Mouse (Mus musculus): Measurements from ENCODE around the gene Psmb2. TPM values are rescaled to one million over a fixed set of nuclear protein-coding genes. Genes with fewer than 3 reads are reported as not detected.

The Psmb2 gene
- 503 and 528 TPM in 2 replicates for polyA plus RNA-seq (2014; fragmentation: Nextera tagmentation; extraction: Ambion mirVana)

DNA sequence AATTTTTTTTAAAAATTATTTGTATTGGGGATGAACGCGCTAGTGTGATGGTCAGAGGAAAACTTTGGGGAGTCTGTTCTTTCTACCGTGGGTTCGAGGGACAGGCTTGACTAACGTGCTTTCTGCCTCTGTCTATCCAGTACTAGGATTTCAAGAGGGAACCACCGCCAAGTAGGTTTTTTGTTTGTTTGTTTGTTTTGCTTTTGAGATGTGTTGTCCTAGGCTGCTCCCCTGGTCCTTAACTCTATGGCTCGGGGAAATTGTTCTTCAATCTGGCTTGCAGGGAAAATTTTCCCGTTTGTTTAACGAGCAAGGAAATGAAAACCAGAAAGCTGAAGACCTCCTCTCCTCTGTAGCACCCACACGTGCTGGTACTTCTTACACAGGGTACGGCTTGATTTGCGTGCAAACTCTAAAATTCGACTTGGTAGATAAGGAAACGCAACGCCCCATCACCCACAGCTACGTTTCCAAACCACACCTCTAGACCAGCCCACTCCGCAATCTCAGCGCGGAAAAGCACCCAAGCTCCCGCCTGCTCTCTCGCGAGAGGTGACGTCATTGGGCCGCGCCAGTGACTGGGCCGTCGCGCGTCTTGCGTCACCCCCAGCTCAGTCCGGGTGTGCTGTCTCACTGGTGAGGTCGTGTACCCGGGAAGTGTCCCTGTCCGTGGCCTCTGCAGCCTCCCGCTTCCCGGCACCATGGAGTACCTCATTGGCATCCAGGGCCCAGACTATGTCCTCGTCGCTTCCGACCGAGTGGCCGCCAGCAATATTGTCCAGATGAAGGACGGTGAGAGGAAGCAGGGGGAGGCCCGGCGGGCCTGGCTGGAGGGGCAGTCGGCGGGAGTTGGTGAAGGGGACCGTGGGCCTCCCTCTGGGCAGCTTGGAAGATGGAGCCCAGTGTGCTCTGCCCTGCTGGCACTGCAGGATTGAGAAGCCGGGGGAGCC is at the start of gene Psmb2:
Gene Psmb2, plus strand, starts transcription at position 577 of the 950 bp plus-strand sequence.
- 4% methylated on average over 48 of the region's 48 CpGs for WGBS
- DNase-seq (ENCODE audit: low spot score): peak; percentile 100
- H3K4me2 ChIP-seq (ENCODE audit: low read depth, low read length, severe bottlenecking): peak within 1 kb of the TSS; percentile 61
- 0 out of 2 replicates have a peak within 1 kb of the TSS, but pooled peaks have one; percentile 46 for H3K27ac ChIP-seq (ENCODE audit: low read depth, low read length)
- no peaks in the 10 kb centered on the region for H3K9me3 ChIP-seq (ENCODE audit: control insufficient read depth, low read length)
- H3K4me1 ChIP-seq (replicated peaks; ENCODE audit: control insufficient read depth, insufficient read depth, low read length): 0 out of 2 replicates have a peak, but pooled peaks cover 3% of the 10 kb centered on the region
- peak; percentile 97 for ATAC-seq (replicated peaks; ENCODE audit: low FRiP score)
- no peaks in the 10 kb centered on the region for H3K36me3 ChIP-seq (ENCODE audit: control insufficient read depth, insufficient read depth, low read length)
- H3K9ac ChIP-seq (ENCODE audit: low read length): peak within 1 kb of the TSS; percentile 94
- peak within 1 kb of the TSS; percentile 99 for H3K4me3 ChIP-seq (ENCODE audit: low read depth, low read length)
- H3K27me3 ChIP-seq (ENCODE audit: control insufficient read depth, insufficient read depth, low read length): no peaks in the 10 kb centered on the region

DNA sequence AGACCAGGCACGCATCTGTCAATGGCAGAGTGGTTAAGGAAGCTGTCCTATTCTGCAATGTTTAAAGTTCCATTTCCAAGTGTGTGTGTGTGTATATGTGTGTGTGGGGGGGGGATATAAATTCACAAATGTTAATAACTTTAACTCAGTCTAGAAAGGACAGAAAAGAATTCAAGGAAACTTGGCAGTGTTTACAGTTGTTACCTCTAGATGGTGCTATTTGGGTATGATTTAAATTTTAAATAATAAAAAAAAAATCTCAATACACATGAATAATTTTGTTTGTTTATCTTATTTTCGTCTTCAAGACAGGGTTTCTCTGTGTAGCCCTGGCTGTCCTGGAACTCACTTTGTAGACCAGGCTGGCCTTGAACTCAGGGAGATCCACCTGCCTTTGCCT is 45.5 kb upstream of the Psmb2 start:
- Histone ChIP-seq H3K4me1 (replicated peaks; ENCODE audit: control insufficient read depth, insufficient read depth, low read length) (peaks cover 6% of the 10 kb centered on the region), H3K36me3 (ENCODE audit: control insufficient read depth, insufficient read depth, low read length) (no peaks in the 10 kb centered on the region), H3K27me3 (ENCODE audit: control insufficient read depth, insufficient read depth, low read length) (peaks cover 2% of the 10 kb centered on the region), H3K27ac (ENCODE audit: low read depth, low read length) (no peak overlapping the region), H3K4me3 (ENCODE audit: low read depth, low read length) (no peak overlapping the region), H3K9me3 (ENCODE audit: control insufficient read depth, low read length) (no peaks in the 10 kb centered on the region), H3K9ac (ENCODE audit: low read length) (no peak overlapping the region), H3K4me2 (ENCODE audit: low read depth, low read length, severe bottlenecking) (no peak overlapping the region)
- no peak for ATAC-seq (replicated peaks; ENCODE audit: low FRiP score)
- 50% methylated on average over 2 of the region's 2 CpGs for WGBS
- no peak for DNase-seq (ENCODE audit: low spot score)

DNA sequence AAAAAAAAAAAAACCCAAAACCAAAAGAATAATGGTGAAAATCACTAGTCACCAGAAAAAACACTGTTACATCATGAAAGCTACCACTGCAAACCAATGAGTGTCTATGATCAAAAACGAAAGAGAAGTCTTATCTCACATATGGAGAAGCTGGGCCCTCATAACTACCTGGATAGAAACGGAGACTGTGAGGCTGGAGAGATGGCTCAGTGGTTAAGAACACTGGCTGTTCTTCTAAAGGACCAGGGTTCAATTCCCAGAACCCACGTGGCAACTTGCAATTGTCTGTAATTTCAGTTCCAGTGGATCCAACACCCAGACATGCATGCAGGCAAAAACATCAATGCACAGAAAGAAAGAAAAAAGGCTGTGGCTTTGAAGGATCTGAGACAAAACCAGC is 44.8 kb upstream of the Psmb2 start:
- H3K9ac ChIP-seq (ENCODE audit: low read length): no peak overlapping the region
- H3K4me3 ChIP-seq (ENCODE audit: low read depth, low read length): no peak overlapping the region
- 71% methylated on average over 3 of the region's 3 CpGs for WGBS
- H3K36me3 ChIP-seq (ENCODE audit: control insufficient read depth, insufficient read depth, low read length): no peaks in the 10 kb centered on the region
- H3K9me3 ChIP-seq (ENCODE audit: control insufficient read depth, low read length): no peaks in the 10 kb centered on the region
- no peak for DNase-seq (ENCODE audit: low spot score)
- no peak overlapping the region for H3K27ac ChIP-seq (ENCODE audit: low read depth, low read length)
- ATAC-seq (replicated peaks; ENCODE audit: low FRiP score): no peak
- peaks cover under 1% of the 10 kb centered on the region; the same call in 1 of the 2 replicates for H3K4me1 ChIP-seq (replicated peaks; ENCODE audit: control insufficient read depth, insufficient read depth, low read length)
- peaks cover 2% of the 10 kb centered on the region for H3K27me3 ChIP-seq (ENCODE audit: control insufficient read depth, insufficient read depth, low read length)
- H3K4me2 ChIP-seq (ENCODE audit: low read depth, low read length, severe bottlenecking): no peak overlapping the region

- DNase-seq (ENCODE audit: low spot score) (no peak), ATAC-seq (replicated peaks; ENCODE audit: low FRiP score) (no peak)
- Histone ChIP-seq H3K4me3 (ENCODE audit: low read depth, low read length) (no peak overlapping the region), H3K27ac (ENCODE audit: low read depth, low read length) (no peak overlapping the region), H3K4me2 (ENCODE audit: low read depth, low read length, severe bottlenecking) (no peak overlapping the region), H3K9ac (ENCODE audit: low read length) (no peak overlapping the region), H3K9me3 (ENCODE audit: control insufficient read depth, low read length) (no peaks in the 10 kb centered on the region), H3K4me1 (replicated peaks; ENCODE audit: control insufficient read depth, insufficient read depth, low read length) (no peaks in the 10 kb centered on the region), H3K27me3 (ENCODE audit: control insufficient read depth, insufficient read depth, low read length) (peaks cover 2% of the 10 kb centered on the region), H3K36me3 (ENCODE audit: control insufficient read depth, insufficient read depth, low read length) (no peaks in the 10 kb centered on the region)
- 34% methylated on average over 11 of the region's 11 CpGs for WGBS
Measured at GRCm38 (mm10) chr4:126636330-126636729, 41.1 kb upstream of the Psmb2 start.

DNA sequence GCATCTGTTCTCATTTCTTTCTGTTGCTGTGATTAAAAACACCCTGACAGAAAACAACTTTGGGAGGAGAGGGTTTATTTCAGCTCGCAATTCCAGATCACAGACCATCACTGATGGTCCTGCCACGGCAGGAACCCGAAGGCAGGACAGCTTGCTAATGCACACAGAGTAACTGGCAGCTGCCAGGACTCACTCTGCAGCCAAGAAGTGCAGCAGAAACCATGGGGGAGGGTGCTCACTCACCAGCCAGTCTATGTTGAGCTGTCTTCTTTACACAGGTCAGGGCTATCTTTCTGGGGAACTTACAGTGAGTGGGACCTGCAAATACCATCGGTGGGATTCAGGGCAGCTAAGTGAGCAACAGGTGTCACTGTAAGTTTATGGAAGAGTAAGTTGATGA is 40.0 kb upstream of the Psmb2 start:
- Histone ChIP-seq H3K4me3 (ENCODE audit: low read depth, low read length) (no peak overlapping the region), H3K27me3 (ENCODE audit: control insufficient read depth, insufficient read depth, low read length) (peaks cover 2% of the 10 kb centered on the region), H3K9me3 (ENCODE audit: control insufficient read depth, low read length) (no peaks in the 10 kb centered on the region), H3K4me2 (ENCODE audit: low read depth, low read length, severe bottlenecking) (no peak overlapping the region), H3K4me1 (replicated peaks; ENCODE audit: control insufficient read depth, insufficient read depth, low read length) (no peaks in the 10 kb centered on the region), H3K36me3 (ENCODE audit: control insufficient read depth, insufficient read depth, low read length) (no peaks in the 10 kb centered on the region), H3K9ac (ENCODE audit: low read length) (no peak overlapping the region), H3K27ac (ENCODE audit: low read depth, low read length) (no peak overlapping the region)
- WGBS: 75% methylated on average over 4 of the region's 4 CpGs
- DNase-seq (ENCODE audit: low spot score): no peak
- no peak for ATAC-seq (replicated peaks; ENCODE audit: low FRiP score)

DNA sequence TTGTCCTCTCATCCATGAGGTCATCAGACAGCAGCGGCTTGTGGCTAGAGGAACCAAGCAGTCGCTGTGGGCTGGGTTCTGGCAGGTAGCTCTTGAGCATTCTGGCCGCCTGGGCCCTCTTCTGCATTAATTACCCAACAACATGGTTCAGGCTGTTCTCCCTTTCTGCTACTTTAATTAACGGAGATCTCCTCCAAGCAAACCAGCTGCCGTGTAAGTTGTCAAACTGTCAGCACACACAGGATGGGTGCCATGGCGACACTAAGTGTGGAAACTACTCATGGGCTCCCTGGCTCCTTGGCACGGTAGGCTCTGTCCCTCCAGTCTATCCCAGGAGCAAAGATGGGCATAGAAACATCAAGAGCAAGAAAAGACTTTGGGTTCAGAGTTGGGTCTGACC is 38.1 kb upstream of the Psmb2 start:
- WGBS: 54% methylated on average over 7 of the region's 7 CpGs
- no peak overlapping the region for H3K4me2 ChIP-seq (ENCODE audit: low read depth, low read length, severe bottlenecking)
- no peak for ATAC-seq (replicated peaks; ENCODE audit: low FRiP score)
- no peaks in the 10 kb centered on the region for H3K36me3 ChIP-seq (ENCODE audit: control insufficient read depth, insufficient read depth, low read length)
- no peaks in the 10 kb centered on the region for H3K4me1 ChIP-seq (replicated peaks; ENCODE audit: control insufficient read depth, insufficient read depth, low read length)
- no peak overlapping the region for H3K27ac ChIP-seq (ENCODE audit: low read depth, low read length)
- no peak overlapping the region for H3K9ac ChIP-seq (ENCODE audit: low read length)
- no peak overlapping the region for H3K4me3 ChIP-seq (ENCODE audit: low read depth, low read length)
- H3K9me3 ChIP-seq (ENCODE audit: control insufficient read depth, low read length): no peaks in the 10 kb centered on the region
- peaks cover 2% of the 10 kb centered on the region for H3K27me3 ChIP-seq (ENCODE audit: control insufficient read depth, insufficient read depth, low read length)
- no peak for DNase-seq (ENCODE audit: low spot score)

DNA sequence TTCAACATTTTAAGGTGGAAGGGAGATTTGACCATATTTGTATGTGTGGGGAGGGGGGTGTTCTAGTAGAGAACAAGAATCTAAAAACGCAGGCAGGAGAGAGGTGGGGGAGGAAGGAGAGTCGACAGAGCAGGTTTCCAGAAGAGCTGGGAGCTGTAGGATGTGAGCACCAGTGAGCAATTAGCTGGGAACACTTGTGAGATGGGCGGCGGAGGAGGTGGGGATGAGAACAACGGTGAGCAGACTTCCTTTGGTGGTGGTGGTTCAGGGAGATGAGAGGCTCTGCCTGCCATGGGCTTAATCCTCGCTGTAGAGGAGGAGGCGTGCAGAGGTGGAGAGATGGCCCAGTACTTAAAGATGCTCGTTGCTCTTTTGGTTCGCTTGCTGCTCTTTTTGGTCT is 35.5 kb upstream of the Psmb2 start:
- 37% methylated on average over 9 of the region's 9 CpGs for WGBS
- H3K9me3 ChIP-seq (ENCODE audit: control insufficient read depth, low read length): no peaks in the 10 kb centered on the region
- H3K36me3 ChIP-seq (ENCODE audit: control insufficient read depth, insufficient read depth, low read length): no peaks in the 10 kb centered on the region
- DNase-seq (ENCODE audit: low spot score) (no peak), ATAC-seq (replicated peaks; ENCODE audit: low FRiP score) (no peak)
- no peaks in the 10 kb centered on the region for H3K4me1 ChIP-seq (replicated peaks; ENCODE audit: control insufficient read depth, insufficient read depth, low read length)
- no peak overlapping the region for H3K27ac ChIP-seq (ENCODE audit: low read depth, low read length)
- H3K4me2 ChIP-seq (ENCODE audit: low read depth, low read length, severe bottlenecking): no peak overlapping the region
- H3K4me3 ChIP-seq (ENCODE audit: low read depth, low read length): no peak overlapping the region
- H3K9ac ChIP-seq (ENCODE audit: low read length): no peak overlapping the region
- H3K27me3 ChIP-seq (ENCODE audit: control insufficient read depth, insufficient read depth, low read length): no peaks in the 10 kb centered on the region

DNA sequence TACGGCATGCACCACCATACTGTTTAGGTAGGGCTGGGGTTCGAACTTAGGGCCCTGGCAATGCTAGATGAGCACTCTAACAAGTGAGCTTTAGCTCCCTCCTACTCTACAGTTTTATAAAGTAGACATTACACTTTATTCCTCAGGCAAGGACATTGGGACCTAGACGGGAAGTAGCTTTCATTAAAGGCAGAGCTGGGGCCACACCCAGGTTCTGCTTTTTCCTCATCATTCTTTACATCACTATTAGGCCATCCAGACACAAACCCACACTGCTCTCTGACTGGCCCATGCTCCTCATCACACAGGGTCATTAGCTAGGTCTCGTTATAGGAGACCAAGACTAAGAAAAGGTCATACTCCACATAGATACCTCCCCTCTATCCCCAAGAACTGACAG is 33.6 kb upstream of the Psmb2 start:
- no peak for ATAC-seq (replicated peaks; ENCODE audit: low FRiP score)
- no peaks in the 10 kb centered on the region for H3K27me3 ChIP-seq (ENCODE audit: control insufficient read depth, insufficient read depth, low read length)
- H3K9ac ChIP-seq (ENCODE audit: low read length): no peak overlapping the region
- H3K27ac ChIP-seq (ENCODE audit: low read depth, low read length): no peak overlapping the region
- H3K4me1 ChIP-seq (replicated peaks; ENCODE audit: control insufficient read depth, insufficient read depth, low read length): peaks cover 8% of the 10 kb centered on the region; the same call in 1 of the 2 replicates
- DNase-seq (ENCODE audit: low spot score): no peak
- no peak overlapping the region for H3K4me3 ChIP-seq (ENCODE audit: low read depth, low read length)
- H3K4me2 ChIP-seq (ENCODE audit: low read depth, low read length, severe bottlenecking): no peak overlapping the region
- no peaks in the 10 kb centered on the region for H3K9me3 ChIP-seq (ENCODE audit: control insufficient read depth, low read length)
- 78% methylated on average over 4 of the region's 4 CpGs for WGBS
- H3K36me3 ChIP-seq (ENCODE audit: control insufficient read depth, insufficient read depth, low read length): no peaks in the 10 kb centered on the region
